Mouse (Mus musculus) liver, embryonic 14.5 days (tissue): Measurements from ENCODE around the gene Eef1e1. TPM values are rescaled to one million over a fixed set of nuclear protein-coding genes. Genes with fewer than 3 reads are reported as not detected.
"Not testable (repeated sequence)": the region's sequence is repeated elsewhere in the genome, so short reads cannot be mapped to it uniquely, and the experiment has no call there.

Experiments used
- ATAC-seq: fragments of 200-750 bp; cut with Nextera tagmentation; 2 replicates; pipeline ENCODE4 v1.8.0; 2017; ENCODE audit warnings: moderate number of reproducible peaks, mild to moderate bottlenecking, moderate library complexity; ENCODE audit not compliant: insufficient read depth
- DNase-seq, 3 experiments: peaks; one replicate each; pipeline ENCODE4 v3.0.0-alpha.2; 2012 to 2013; ENCODE audit warnings: low read depth in 3 of 3, low spot score in 3 of 3
- H3K27ac ChIP-seq: fragments of 300-500 bp; sonication (generic); 2 replicates; pipeline ENCODE4 v1.5.1; 2014; ENCODE audit warnings: moderate library complexity, mild to moderate bottlenecking, control low read depth, inconsistent platforms
- H3K27me3 ChIP-seq: fragments of 300-500 bp; sonication (generic); 2 replicates; pipeline ENCODE4 v1.6.1; 2014; ENCODE audit warnings: mild to moderate bottlenecking, low read length, moderate library complexity; ENCODE audit not compliant: control insufficient read depth, insufficient read depth
- H3K36me3 ChIP-seq: fragments of 300-500 bp; sonication (generic); replicated peaks from 2 replicates; pipeline ENCODE4 v1.6.1; 2014; ENCODE audit warnings: low read depth; ENCODE audit not compliant: control insufficient read depth, insufficient read depth
- H3K4me1 ChIP-seq, 2 experiments: fragments of 200-500 bp in 1 of 2; fragments of 300-500 bp in 1 of 2; sonication (generic) in 1 of 2; replicated peaks; 2 replicates each; pipeline ENCODE4 v1.6.1; 2012 to 2014; ENCODE audit warnings: antibody characterized with exemption in 1 of 2, inconsistent platforms in 1 of 2, low read length in 1 of 2; ENCODE audit not compliant: control insufficient read depth in 2 of 2, insufficient read depth in 2 of 2
- H3K4me2 ChIP-seq: fragments of 300-500 bp; sonication (generic); 2 replicates; pipeline ENCODE4 v1.6.1; 2014; ENCODE audit warnings: low read depth, mild to moderate bottlenecking, control low read depth, moderate library complexity
- H3K4me3 ChIP-seq, 2 experiments: fragments of 200-500 bp in 1 of 2; fragments of 300-500 bp in 1 of 2; sonication (generic) in 1 of 2; 2 replicates each; pipeline ENCODE4 v1.5.1; 2012 to 2014; ENCODE audit warnings: low read depth in 2 of 2, low read length in 2 of 2, mild to moderate bottlenecking in 2 of 2, control low read depth in 1 of 2, inconsistent platforms in 1 of 2, moderate library complexity in 1 of 2; ENCODE audit not compliant: insufficient read depth in 1 of 2
- H3K9ac ChIP-seq: fragments of 300-500 bp; sonication (generic); replicated peaks from 2 replicates; pipeline ENCODE4 v1.6.1; 2014; ENCODE audit warnings: mild to moderate bottlenecking, control low read depth, moderate library complexity
- H3K9me3 ChIP-seq: fragments of 300-500 bp; sonication (generic); 2 replicates; pipeline ENCODE4 v1.6.1; 2016; ENCODE audit warnings: low read length, mixed read lengths; ENCODE audit not compliant: control insufficient read depth
- CTCF ChIP-seq: IDR thresholded peaks from 2 replicates; pipeline ENCODE4 v1.5.1; 2016; ENCODE audit warnings: antibody characterized with exemption, low read depth, control low read depth
- EP300 ChIP-seq: IDR thresholded peaks from 2 replicates; pipeline ENCODE4 v1.6.1; 2016; ENCODE audit warnings: antibody characterized with exemption, low read depth
- WGBS: fragments of 180-500 bp; shearing (Covaris S2); extraction: QIAGEN DNeasy Blood & Tissue Kit; methylation state at CpG from one replicate; pipeline ENCODE4 v1.1.7; 2014; ENCODE audit not compliant: insufficient replicate concordance; 5-methylcytosine and 5-hydroxymethylcytosine counted together
- polyA plus RNA-seq, 2 experiments: library from polyadenylated mRNA; depleted of rRNA in 1 of 2; stranded (reverse) in 1 of 2; unstranded in 1 of 2; fragments of >200 nt; fragmentation: Nextera tagmentation in 1 of 2; extraction: Ambion mirVana in 1 of 2; gene quantifications; 2 replicates each; pipeline versions ENCODE4 v1.2.1 to v1.2.3; 2012 to 2014

The Eef1e1 gene
- polyA plus RNA-seq, 2 experiments, result 20.3 to 51.8 TPM

DNA sequence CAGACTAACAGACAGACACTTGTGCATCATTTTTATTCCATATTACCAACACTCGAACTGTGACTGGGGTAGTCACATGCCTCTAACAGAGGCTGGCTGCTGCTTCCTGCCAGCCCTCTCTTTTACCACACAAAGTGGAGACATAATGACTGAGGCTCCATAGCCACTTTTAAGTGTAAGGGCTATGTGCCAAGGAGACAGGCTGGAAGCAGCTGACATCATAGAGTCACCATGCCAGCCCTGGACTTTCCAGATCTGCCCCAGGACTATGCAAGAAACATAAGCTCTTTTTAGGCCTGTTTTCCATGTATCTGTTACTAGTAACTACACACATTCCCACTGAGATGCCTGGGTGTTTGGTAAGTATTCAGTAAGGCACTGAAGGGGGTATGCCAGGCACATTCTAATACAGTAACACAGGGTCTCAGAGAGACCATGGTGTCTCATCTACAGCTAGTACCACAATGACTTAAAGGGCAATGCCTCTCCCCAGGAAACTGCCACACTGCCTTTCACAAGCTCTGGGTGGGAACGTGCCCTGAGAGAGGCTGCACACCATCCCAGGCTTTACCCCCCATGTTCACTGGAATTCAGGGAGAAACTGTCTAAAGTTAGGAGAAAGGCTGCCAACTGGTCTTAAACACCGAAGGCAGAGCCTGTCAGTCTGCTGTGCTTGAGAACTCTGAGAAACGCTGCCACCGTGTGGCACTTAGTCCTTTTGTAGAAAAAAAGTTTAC lies 33.2 kb downstream of the Eef1e1 start:
- ATAC-seq, result no peak
- H3K9ac ChIP-seq, result peak overlapping the region; percentile 13; the same call in 1 of the 2 replicates
- 26% methylated on average over 5 of the region's 5 CpGs for WGBS

DNA sequence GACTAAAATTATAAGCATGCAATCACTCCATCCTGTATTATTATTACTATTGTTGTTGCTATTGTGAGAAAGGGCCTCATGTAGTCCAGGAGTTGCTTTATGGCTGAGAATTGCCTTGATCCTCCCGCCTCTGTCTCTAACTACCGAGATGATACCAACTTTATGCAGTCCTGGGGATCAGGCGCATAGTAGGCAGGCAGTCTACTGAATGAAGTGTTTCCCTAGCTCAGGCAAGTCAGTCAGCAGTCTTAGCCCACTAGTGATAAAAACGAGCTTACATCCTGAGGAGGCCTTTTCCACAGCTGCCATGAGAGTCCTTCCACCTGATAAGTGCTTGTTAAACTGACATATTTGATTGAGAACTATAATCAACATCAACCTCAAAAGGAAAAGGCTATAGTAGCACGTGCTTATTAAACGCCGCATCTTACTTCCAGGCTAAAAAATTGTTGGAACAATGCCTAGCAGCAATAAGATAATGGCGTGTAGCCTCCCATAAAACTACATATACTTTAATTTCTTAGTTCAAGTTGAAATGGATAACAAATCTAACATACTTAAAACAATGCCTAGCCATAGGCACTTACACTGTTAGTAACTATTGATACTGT lies 34.5 kb downstream of the Eef1e1 start:
- WGBS, result 76% methylated on average over 8 of the region's 8 CpGs
- H3K9me3 ChIP-seq, result no peaks in the 10 kb centered on the region
- no peak for DNase-seq
- H3K4me1 ChIP-seq, result peaks cover 0 to 5% of the 10 kb centered on the region in 2 experiments; a peak in 2 of 4 replicates
- no peak overlapping the region for H3K9ac ChIP-seq
- ATAC-seq, result no peak
- H3K4me2 ChIP-seq, result no peak overlapping the region
- H3K4me3 ChIP-seq, result no peak overlapping the region
- H3K36me3 ChIP-seq, result no peaks in the 10 kb centered on the region; the same call in 1 of the 2 replicates
- H3K27ac ChIP-seq, result no peak overlapping the region
- no peak for TF ChIP-seq EP300
- no peak for TF ChIP-seq CTCF
- H3K27me3 ChIP-seq, result no peaks in the 10 kb centered on the region

More for the DNA sequence above, 33.2 kb downstream of the Eef1e1 start:
- H3K27ac ChIP-seq, result no peak overlapping the region; the same call in 1 of the 2 replicates
- no peaks in the 10 kb centered on the region for H3K27me3 ChIP-seq
- no peaks in the 10 kb centered on the region; the same call in 1 of the 2 replicates for H3K36me3 ChIP-seq
- H3K9me3 ChIP-seq, result no peaks in the 10 kb centered on the region
- H3K4me3 ChIP-seq, result no peak overlapping the region
- H3K4me2 ChIP-seq, result no peak overlapping the region
- TF ChIP-seq EP300 (no peak), CTCF (peak; percentile 54)
- DNase-seq, result no peak
- peaks cover 0 to 5% of the 10 kb centered on the region in 2 experiments; a peak in 2 of 4 replicates for H3K4me1 ChIP-seq

DNA sequence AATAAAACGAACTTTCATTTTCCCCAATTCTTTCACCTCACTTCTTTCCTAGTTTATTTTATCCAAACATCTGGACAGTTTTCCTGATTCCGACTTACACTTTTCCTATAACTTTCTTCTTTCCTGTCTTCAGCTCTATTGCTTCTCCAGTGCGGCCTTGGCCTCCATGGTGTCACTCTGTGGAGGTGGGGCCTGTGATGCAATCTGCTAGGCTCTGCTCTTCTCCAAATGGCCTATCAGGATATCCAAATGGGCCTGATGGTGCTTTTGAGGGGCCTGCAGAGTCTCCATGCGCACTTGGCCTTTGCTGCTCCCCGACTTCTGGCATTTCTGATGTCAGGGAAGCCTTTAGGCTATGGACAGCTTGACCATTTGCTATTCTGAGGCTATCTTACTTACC lies 35.6 kb downstream of the Eef1e1 start:
- 0 out of 2 replicates have a peak, but pooled peaks have one; percentile 47 for ATAC-seq

DNA sequence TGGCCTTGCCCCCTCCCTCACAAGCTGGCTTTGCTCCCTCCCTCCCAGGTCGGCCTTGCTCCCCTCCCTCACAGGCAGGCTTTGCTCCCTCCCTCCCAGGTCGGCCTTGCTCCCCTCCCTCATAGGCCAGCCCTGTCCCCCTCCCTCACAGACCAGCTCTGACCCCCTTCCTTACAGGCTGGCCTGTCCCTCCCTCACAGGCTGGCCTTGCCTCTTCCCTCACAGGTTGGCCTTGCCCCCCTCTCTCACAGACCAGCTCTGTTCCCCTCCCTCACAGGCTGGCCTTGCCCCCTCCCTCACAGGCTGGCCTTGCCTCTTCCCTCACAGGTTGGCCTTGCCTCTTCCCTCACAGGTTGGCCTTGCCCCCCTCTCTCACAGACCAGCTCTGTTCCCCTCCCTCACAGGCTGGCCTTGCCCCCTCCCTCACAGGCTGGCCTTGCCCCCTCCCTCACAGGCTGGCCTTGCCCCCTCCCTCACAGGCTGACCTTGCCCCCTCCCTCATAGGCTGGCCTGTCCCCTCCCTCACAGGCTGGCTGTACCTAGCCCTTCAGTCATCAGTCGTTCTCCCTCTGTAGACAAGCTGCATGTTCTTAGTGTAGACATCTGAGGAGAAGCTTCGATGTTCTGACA lies 40.7 kb downstream of the Eef1e1 start:
- not testable (repeated sequence) for H3K9me3 ChIP-seq, DNase-seq, H3K9ac ChIP-seq, ATAC-seq, H3K36me3 ChIP-seq, H3K27ac ChIP-seq, H3K4me2 ChIP-seq, H3K4me3 ChIP-seq, H3K27me3 ChIP-seq
- 73% methylated on average over 4 of the region's 4 CpGs for WGBS
- peaks cover 28 to 33% of the 10 kb centered on the region in 2 experiments for H3K4me1 ChIP-seq

More for the DNA sequence above, 35.6 kb downstream of the Eef1e1 start:
- WGBS, result 72% methylated on average over 5 of the region's 5 CpGs
- no peak overlapping the region for H3K4me3 ChIP-seq
- no peak for DNase-seq
- no peaks in the 10 kb centered on the region for H3K9me3 ChIP-seq
- H3K36me3 ChIP-seq, result no peaks in the 10 kb centered on the region; the same call in 1 of the 2 replicates
- no peaks in the 10 kb centered on the region for H3K27me3 ChIP-seq
- peaks cover 0 to 5% of the 10 kb centered on the region in 2 experiments; a peak in 2 of 4 replicates for H3K4me1 ChIP-seq
- no peak overlapping the region for H3K4me2 ChIP-seq
- no peak overlapping the region for H3K9ac ChIP-seq
- no peak overlapping the region for H3K27ac ChIP-seq
- TF ChIP-seq CTCF, result no peak
- TF ChIP-seq EP300, result no peak

DNA sequence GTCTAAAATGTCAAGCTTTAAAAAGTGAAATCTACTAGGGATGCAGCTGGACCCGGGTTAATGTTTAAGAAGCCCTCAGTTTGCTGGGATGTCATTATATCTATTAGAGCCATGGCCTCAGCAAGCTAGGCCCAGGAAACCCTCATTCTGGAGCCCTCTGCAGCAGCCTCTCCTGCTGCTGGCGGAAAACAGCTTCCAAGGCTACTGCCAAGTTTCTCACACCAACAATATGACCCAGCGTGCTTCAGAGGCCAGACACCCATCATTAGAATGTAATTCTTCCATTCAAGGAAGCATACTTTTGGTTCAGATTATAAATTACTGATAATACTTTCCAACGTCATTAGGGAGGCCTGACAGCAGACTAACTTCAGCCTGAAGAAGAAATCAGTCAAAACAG lies 42.0 kb downstream of the Eef1e1 start:
- 58% methylated on average over 4 of the region's 4 CpGs for WGBS
- H3K4me1 ChIP-seq, result peaks cover 28 to 33% of the 10 kb centered on the region in 2 experiments
- H3K27ac ChIP-seq, result no peak overlapping the region
- no peak overlapping the region for H3K4me2 ChIP-seq
- H3K36me3 ChIP-seq, result peaks cover 6% of the 10 kb centered on the region
- TF ChIP-seq CTCF (no peak), EP300 (no peak)
- H3K9ac ChIP-seq, result no peak overlapping the region
- ATAC-seq (no peak), DNase-seq (no peak)
- peaks cover 2% of the 10 kb centered on the region; the same call in 1 of the 2 replicates for H3K9me3 ChIP-seq
- H3K27me3 ChIP-seq, result no peaks in the 10 kb centered on the region
- H3K4me3 ChIP-seq, result no peak overlapping the region
